Mouse (Mus musculus) layer of hippocampus, postnatal 10 days (tissue): ENCODE data around the gene Rpgrip1l. TPM values are rescaled to one million over a fixed set of nuclear protein-coding genes. Genes with fewer than 3 reads are reported as not detected.

Source experiments
- DNase-seq, 2 experiments: peaks; one replicate each; pipeline ENCODE4 v3.0.0; 2021; ENCODE audit warnings: low spot score in 2 of 2
- long read RNA-seq: library from polyadenylated mRNA; stranded (forward); transcript quantifications from one replicate; pipeline ENCODE4 v2.0.0, GENCODE M21; 2023
- total RNA-seq, 2 experiments: library from RNA; stranded (reverse); gene quantifications; 2 replicates each; pipeline ENCODE4 v1.2.3; 2021

Rpgrip1l gene
- 10 to 100 TPM; 21.3 to 28.1 TPM for total RNA-seq
- long read RNA-seq, partial matches to known transcripts = 3 of 4 reads
- long read RNA-seq, other reads (novel, unspliced or antisense) = 1 of 4 reads

DNA sequence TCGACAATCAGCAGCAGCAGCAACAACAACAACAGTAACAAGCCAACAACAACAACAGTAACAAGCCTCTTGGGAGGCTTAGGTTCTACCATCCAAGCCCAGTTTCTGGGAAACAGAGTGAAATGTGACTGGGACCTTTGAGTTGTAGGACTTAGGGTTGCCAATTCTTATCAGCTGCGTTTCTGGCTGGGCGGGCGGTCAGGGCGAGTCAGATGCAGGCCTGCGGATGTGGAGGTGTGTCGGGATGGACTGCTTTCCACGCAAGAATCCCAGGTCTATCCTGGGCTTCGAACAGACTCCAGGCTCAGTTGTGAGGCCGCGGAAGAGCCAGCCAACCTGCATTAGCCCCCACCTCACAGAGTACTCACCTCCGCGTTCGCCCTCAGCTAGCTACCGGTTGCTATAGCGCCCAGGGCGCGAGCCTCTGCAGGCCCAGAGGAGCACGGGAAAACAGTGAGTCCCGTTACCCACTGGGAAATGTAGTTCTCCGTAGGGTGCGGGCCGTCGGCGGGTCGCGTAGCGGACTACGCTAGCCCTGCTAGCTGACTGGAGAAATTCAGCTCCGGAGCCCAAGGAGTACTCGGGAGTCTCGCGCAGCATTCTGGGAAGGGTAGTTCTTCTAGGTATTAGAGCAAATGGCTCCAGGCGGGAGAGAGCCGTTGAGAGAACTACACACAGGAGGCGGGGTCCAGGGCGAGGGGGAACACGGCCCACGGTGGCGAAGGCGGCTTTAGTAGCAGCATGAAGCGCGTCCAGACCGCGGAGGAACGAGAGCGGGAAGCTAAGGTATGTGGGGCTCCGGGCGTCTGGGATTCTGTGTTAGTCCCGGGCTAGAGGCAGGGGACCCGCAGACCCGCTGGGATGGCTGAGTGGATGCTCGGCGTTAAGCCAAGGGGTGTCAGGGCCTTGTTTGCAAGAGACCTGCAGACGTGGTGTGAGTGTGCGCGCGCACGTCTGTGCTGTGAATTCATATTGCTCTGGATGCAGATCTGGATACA, at the start of gene Rpgrip1l, which contains the start of gene Fto:
TSS of gene Rpgrip1l (minus strand) at position 428 of the 998 bp plus-strand sequence.
TSS of gene Fto (plus strand) at position 691 of the 998 bp plus-strand sequence.
- peak; percentile 95 to 96 for DNase-seq

DNA sequence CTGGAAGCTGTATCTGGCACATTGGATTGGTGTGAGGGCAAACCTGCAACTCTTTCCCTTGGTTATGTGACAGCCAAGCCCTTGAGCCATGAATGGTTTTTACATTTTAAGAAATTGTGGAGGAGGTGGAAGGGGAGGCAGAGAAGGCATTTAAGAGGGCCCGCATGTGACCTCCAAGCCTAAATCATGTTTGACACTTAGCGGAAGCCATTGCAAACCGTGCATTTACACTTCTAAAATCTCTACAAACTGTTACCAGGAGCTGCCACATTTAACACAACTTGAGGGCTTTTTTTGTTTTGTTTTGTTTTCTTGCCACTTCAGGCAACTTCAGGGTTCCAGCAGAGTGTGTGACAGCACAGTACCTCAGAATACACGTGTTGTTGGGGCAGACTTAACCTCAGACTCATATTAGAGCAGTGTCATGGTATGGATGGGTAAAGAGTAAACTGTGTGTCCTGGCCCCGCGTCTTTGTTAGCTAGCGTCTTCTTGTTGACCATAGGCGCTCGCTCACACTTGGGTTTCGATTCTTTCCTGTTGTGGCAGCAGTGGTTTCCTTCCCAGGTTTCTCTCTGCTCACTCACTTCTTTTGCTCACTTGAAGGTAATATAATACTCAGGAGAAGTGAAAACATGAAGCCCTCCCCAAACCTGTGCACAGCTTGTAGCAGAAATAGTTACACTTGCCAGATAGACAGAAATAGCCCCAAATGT, 47.7 kb upstream of the Rpgrip1l start:
- DNase-seq = no peak

DNA sequence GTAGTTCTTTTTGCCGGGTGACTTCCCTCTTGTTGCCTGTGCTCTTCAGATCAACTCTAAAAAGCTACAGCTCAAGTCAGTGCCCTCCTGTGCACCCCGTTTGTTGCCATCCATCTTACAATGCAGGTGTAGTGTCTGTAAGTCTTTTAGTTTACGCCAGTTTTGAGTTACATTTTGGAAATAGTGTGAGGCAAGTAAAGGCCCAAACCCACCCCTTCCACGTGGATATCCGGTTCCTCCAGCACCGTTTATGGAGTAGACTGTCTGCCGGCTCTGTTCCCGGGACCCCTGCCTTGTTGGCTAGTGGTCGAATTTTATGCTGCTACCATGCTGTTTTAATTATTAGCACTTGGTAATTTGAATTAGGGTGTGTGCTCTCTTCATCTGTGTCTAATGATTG, 46.4 kb upstream of the Rpgrip1l start:
- DNase-seq = no peak

- no peak for DNase-seq
Measured at GRCm38 (mm10) chr8:91358016-91358415, 45.0 kb upstream of the Rpgrip1l start.

DNA sequence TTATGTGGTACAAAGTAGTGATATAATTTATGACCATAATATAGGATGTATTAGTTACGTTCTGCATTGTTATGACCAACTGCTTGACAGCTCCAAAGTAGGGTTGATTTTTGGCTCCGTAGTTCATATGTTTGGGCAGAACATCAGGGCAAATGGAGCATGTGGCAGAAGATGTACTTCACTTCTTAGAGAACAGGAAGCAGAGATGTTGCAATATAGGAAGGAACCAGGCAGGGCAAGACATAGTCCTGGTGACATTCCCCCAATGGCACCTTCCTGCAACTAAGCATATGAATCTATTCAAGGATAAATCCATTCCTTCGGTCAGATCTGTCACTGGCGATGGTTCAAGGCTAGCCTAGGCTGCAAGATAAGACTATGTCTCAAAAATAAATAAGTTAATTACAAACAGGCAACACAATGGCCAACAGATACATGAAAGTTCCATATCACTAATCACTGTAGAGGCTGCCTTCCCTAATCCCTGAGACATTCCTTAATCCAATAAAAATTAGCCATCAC, 44.5 kb upstream of the Rpgrip1l start:
- DNase-seq = no peak

GRCm38 (mm10) chr8:91355956-91356699, 43.1 kb upstream of the Rpgrip1l start:
- DNase-seq = no peak

- no peak for DNase-seq
Measured at GRCm38 (mm10) chr8:91355301-91355905, 42.3 kb upstream of the Rpgrip1l start.

- DNase-seq = no peak
Measured at GRCm38 (mm10) chr8:91353907-91354306, 40.8 kb upstream of the Rpgrip1l start.

- DNase-seq = no peak
Measured at GRCm38 (mm10) chr8:91353062-91353461, 40.0 kb upstream of the Rpgrip1l start.

GRCm38 (mm10) chr8:91352598-91352997, 39.5 kb upstream of the Rpgrip1l start:
- DNase-seq = no peak

GRCm38 (mm10) chr8:91350628-91351027, 37.6 kb upstream of the Rpgrip1l start:
- DNase-seq = no peak

GRCm38 (mm10) chr8:91349816-91350215, 36.8 kb upstream of the Rpgrip1l start:
- no peak for DNase-seq

DNA sequence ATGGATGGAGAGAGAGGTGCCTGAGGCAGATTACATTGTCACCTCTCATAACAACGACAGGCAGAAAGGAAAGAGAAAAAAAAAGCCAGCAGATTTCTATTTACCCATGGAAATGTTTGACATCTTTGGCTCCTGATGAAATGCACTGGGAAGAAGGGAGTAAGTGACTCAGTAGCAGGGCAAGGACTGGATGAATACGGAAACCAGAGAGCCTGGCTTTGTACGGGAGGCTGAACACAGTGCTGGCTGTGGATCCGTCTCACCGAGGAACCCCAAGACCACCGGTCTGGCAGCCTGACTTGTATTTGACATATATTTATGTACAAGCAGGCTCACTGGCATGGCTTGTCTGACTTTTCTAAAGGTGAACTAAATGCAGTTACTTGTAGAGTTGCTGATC, 34.5 kb upstream of the Rpgrip1l start:
- no peak for DNase-seq

DNA sequence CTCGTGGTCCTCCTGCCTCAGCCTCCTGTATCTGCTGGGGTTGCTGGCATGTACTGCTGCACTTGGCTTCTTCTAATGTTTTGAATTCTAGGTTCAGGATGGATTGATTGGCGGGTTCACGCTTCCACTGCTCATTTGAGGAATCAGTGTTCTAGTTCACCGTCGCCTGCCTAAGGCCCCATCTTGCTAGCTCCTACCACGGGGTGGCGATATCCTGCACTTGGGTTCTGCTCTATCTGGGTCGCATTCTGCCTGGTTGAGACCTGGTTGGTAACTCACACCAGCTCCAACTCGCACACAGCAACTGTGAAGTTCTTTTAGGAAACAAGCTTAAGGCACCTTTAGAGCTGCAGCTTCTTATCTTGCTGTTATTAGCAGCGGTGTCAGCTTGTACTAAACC, 34.1 kb upstream of the Rpgrip1l start:
- DNase-seq = no peak

GRCm38 (mm10) chr8:91344659-91345058, 31.6 kb upstream of the Rpgrip1l start:
- no peak for DNase-seq

DNA sequence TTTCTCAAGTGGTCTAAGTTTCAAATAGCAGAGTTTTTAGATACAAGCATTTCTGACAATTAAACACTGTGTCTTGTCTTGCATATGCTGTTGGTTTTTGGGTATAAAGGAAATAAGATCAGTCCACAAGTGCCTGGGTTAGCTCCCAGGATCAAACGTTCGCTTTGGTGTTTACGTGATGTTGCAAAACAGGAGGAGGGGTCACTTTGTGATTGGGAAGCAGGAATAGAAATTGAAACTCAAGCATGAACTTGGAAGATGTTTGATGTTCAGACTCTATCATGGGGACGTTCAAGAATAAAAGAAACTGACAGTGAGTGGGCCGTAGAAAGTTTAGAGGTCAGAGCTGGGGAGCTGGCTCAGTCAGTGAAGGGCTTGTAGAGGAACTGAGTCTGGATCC, 29.7 kb upstream of the Rpgrip1l start:
- DNase-seq = no peak

GRCm38 (mm10) chr8:91342196-91342595, 29.1 kb upstream of the Rpgrip1l start:
- no peak for DNase-seq

GRCm38 (mm10) chr8:91340746-91341145, 27.7 kb upstream of the Rpgrip1l start:
- no peak for DNase-seq

GRCm38 (mm10) chr8:91339651-91340050, 26.6 kb upstream of the Rpgrip1l start:
- DNase-seq = no peak

DNA sequence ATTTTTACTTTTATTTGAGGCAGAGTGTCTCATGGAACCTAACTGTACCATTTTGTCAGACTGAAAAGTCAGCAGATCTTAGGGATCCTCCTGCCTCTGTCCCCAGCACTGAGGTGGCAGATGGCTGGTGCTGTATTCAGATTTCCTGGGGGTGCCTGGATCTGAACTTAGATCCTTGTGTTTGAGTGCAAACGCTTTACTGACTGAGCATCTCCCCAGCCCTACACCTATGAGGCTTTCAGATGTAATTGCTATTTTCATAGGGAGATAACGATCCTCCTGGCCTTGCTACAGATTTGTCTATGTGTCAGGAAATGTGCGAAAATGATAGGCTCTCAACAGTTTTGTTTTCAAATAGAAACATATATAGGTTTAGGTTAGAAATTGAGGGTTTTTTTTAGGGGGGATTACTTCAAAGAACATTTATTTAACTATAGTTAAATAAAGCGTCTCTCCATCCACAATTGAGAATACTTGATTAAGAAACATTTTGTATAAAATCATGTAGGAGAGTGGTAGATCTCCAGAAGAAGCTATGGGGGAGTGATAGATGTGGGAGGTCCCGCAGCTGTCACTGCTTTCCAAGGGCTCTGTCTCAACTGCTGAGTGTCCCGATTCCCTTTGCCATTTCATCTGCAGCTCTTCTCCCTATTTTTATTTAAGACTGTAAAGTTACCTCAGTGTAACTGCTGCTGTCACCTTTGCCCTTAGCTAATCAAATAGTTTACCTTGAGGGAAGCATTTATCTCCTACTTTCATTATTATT, 25.5 kb upstream of the Rpgrip1l start:
- DNase-seq = no peak
